Mouse (Mus musculus) heart, embryonic 12.5 days (tissue): ENCODE measurements at regions not wholly inside any gene's neighbourhood (a gene's known extent, or its start where the extent isn't known, plus 50 kb on each side); places are given as distances from the start of the nearest gene placed in this dataset.

Experiments used
- ATAC-seq: fragments of 200-750 bp; cut with Nextera tagmentation; 2 replicates; pipeline ENCODE4 v1.8.0; 2017; ENCODE audit warnings: moderate TSS enrichment, moderate library complexity; ENCODE audit not compliant: insufficient number of reproducible peaks, low FRiP score
- H3K27ac ChIP-seq: fragments of 300-500 bp; sonication (generic); 2 replicates; pipeline ENCODE4 v1.5.1; 2016; ENCODE audit warnings: mild to moderate bottlenecking, moderate library complexity; ENCODE audit not compliant: poor library complexity, severe bottlenecking
- H3K27me3 ChIP-seq: fragments of 300-500 bp; sonication (generic); replicated peaks from 2 replicates; pipeline ENCODE4 v1.6.1; 2016; ENCODE audit warnings: mild to moderate bottlenecking, moderate library complexity
- H3K36me3 ChIP-seq: fragments of 300-500 bp; sonication (generic); 2 replicates; pipeline ENCODE4 v1.6.1; 2016; ENCODE audit warnings: mild to moderate bottlenecking, moderate library complexity
- H3K4me1 ChIP-seq: fragments of 300-500 bp; sonication (generic); replicated peaks from 2 replicates; pipeline ENCODE4 v1.6.1; 2016; ENCODE audit warnings: mild to moderate bottlenecking
- H3K4me2 ChIP-seq: fragments of 300-500 bp; sonication (generic); 2 replicates; pipeline ENCODE4 v1.6.1; 2016; ENCODE audit warnings: mild to moderate bottlenecking, moderate library complexity
- H3K4me3 ChIP-seq: fragments of 300-500 bp; sonication (generic); 2 replicates; pipeline ENCODE4 v1.5.1; 2016; ENCODE audit warnings: mild to moderate bottlenecking
- H3K9ac ChIP-seq: fragments of 300-500 bp; sonication (generic); 2 replicates; pipeline ENCODE4 v1.6.1; 2016; ENCODE audit warnings: mild to moderate bottlenecking, moderate library complexity
- H3K9me3 ChIP-seq: fragments of 300-500 bp; sonication (generic); replicated peaks from 2 replicates; pipeline ENCODE4 v1.6.1; 2016; ENCODE audit warnings: mild to moderate bottlenecking, moderate library complexity
- WGBS: fragments of 180-500 bp; shearing (Covaris S2); methylation state at CpG from one replicate; pipeline ENCODE4 v1.1.7; 2016; 5-methylcytosine and 5-hydroxymethylcytosine counted together

GRCm38 (mm10) chr12:118529428-118530361 is 228.5 kb upstream of the Sp4 start:
- peak overlapping the region; percentile 74 for H3K4me2 ChIP-seq
- H3K9ac ChIP-seq = no peak overlapping the region
- H3K9me3 ChIP-seq = no peaks in the 10 kb centered on the region
- peaks cover 48% of the 10 kb centered on the region for H3K27me3 ChIP-seq
- H3K27ac ChIP-seq = no peak overlapping the region
- 4% methylated on average over 36 of the region's 36 CpGs for WGBS
- H3K36me3 ChIP-seq = no peaks in the 10 kb centered on the region
- no peak for ATAC-seq
- H3K4me3 ChIP-seq = peak overlapping the region; percentile 39
- peaks cover 12% of the 10 kb centered on the region for H3K4me1 ChIP-seq

GRCm38 (mm10) chr12:118521770-118522169 is 220.5 kb upstream of the Sp4 start:
- no peaks in the 10 kb centered on the region for H3K36me3 ChIP-seq
- ATAC-seq = no peak
- no peak overlapping the region for H3K4me2 ChIP-seq
- no peaks in the 10 kb centered on the region for H3K4me1 ChIP-seq
- H3K27ac ChIP-seq = no peak overlapping the region
- no peaks in the 10 kb centered on the region for H3K9me3 ChIP-seq
- 58% methylated on average over 2 of the region's 2 CpGs for WGBS
- no peak overlapping the region for H3K9ac ChIP-seq
- H3K4me3 ChIP-seq = no peak overlapping the region
- H3K27me3 ChIP-seq = peaks cover 18% of the 10 kb centered on the region

GRCm38 (mm10) chr12:118521329-118521728 is 220.1 kb upstream of the Sp4 start:
- WGBS = 70% methylated on average over 1 of the region's 1 CpGs
- Histone ChIP-seq H3K9ac (no peak overlapping the region), H3K4me3 (no peak overlapping the region), H3K36me3 (no peaks in the 10 kb centered on the region), H3K9me3 (no peaks in the 10 kb centered on the region), H3K27ac (no peak overlapping the region), H3K4me2 (no peak overlapping the region), H3K4me1 (no peaks in the 10 kb centered on the region), H3K27me3 (peaks cover 18% of the 10 kb centered on the region)
- no peak for ATAC-seq

- Histone ChIP-seq H3K36me3 (no peaks in the 10 kb centered on the region), H3K9me3 (no peaks in the 10 kb centered on the region), H3K9ac (no peak overlapping the region), H3K4me3 (no peak overlapping the region), H3K4me2 (no peak overlapping the region), H3K27ac (no peak overlapping the region), H3K27me3 (peaks cover 18% of the 10 kb centered on the region), H3K4me1 (no peaks in the 10 kb centered on the region)
- ATAC-seq = no peak
- WGBS = 39% methylated on average over 10 of the region's 10 CpGs
These were observed 218.6 kb upstream of the Sp4 start for GRCm38 (mm10) chr12:118519801-118520327.

GRCm38 (mm10) chr12:118510989-118511388 is 209.7 kb upstream of the Sp4 start:
- Histone ChIP-seq H3K9me3 (no peaks in the 10 kb centered on the region), H3K4me2 (no peak overlapping the region), H3K4me1 (no peaks in the 10 kb centered on the region), H3K9ac (no peak overlapping the region), H3K27me3 (peaks cover 16% of the 10 kb centered on the region), H3K36me3 (no peaks in the 10 kb centered on the region), H3K27ac (no peak overlapping the region), H3K4me3 (no peak overlapping the region)
- WGBS = 68% methylated on average over 4 of the region's 4 CpGs
- ATAC-seq = no peak

- no peak for ATAC-seq
- Histone ChIP-seq H3K4me2 (no peak overlapping the region), H3K9me3 (no peaks in the 10 kb centered on the region), H3K36me3 (no peaks in the 10 kb centered on the region), H3K4me1 (no peaks in the 10 kb centered on the region), H3K27me3 (peaks cover 16% of the 10 kb centered on the region), H3K4me3 (no peak overlapping the region), H3K27ac (no peak overlapping the region), H3K9ac (no peak overlapping the region)
- WGBS = 81% methylated on average over 8 of the region's 8 CpGs
These were observed 208.0 kb upstream of the Sp4 start for GRCm38 (mm10) chr12:118508972-118509917.

- Histone ChIP-seq H3K9me3 (no peaks in the 10 kb centered on the region), H3K4me3 (no peak overlapping the region), H3K27ac (no peak overlapping the region), H3K9ac (no peak overlapping the region), H3K4me1 (peaks cover 5% of the 10 kb centered on the region; the same call in 1 of the 2 replicates), H3K27me3 (no peaks in the 10 kb centered on the region), H3K4me2 (peak overlapping the region; percentile 17; the same call in 1 of the 2 replicates), H3K36me3 (no peaks in the 10 kb centered on the region)
- 15% methylated on average over 5 of the region's 5 CpGs for WGBS
- ATAC-seq = no peak
These were observed 199.2 kb upstream of the Sp4 start for GRCm38 (mm10) chr12:118500392-118500791.

GRCm38 (mm10) chr12:118488038-118488437 is 186.8 kb upstream of the Sp4 start:
- Histone ChIP-seq H3K9me3 (peaks cover 4% of the 10 kb centered on the region; the same call in 1 of the 2 replicates), H3K36me3 (no peaks in the 10 kb centered on the region), H3K4me3 (no peak overlapping the region), H3K27ac (no peak overlapping the region), H3K9ac (no peak overlapping the region), H3K27me3 (no peaks in the 10 kb centered on the region), H3K4me1 (no peaks in the 10 kb centered on the region; the same call in 1 of the 2 replicates), H3K4me2 (no peak overlapping the region)
- ATAC-seq = no peak
- WGBS = 74% methylated on average over 5 of the region's 5 CpGs

- no peaks in the 10 kb centered on the region for H3K36me3 ChIP-seq
- WGBS = 84% methylated on average over 6 of the region's 6 CpGs
- no peaks in the 10 kb centered on the region; the same call in 1 of the 2 replicates for H3K4me1 ChIP-seq
- no peak overlapping the region for H3K27ac ChIP-seq
- peaks cover 4% of the 10 kb centered on the region; the same call in 1 of the 2 replicates for H3K9me3 ChIP-seq
- no peak overlapping the region for H3K9ac ChIP-seq
- ATAC-seq = no peak
- no peak overlapping the region for H3K4me3 ChIP-seq
- no peak overlapping the region for H3K4me2 ChIP-seq
- H3K27me3 ChIP-seq = no peaks in the 10 kb centered on the region
These were observed 185.2 kb upstream of the Sp4 start for GRCm38 (mm10) chr12:118486434-118486833.

- Histone ChIP-seq H3K4me2 (no peak overlapping the region), H3K36me3 (no peaks in the 10 kb centered on the region), H3K9ac (no peak overlapping the region), H3K27me3 (no peaks in the 10 kb centered on the region), H3K4me3 (no peak overlapping the region), H3K27ac (no peak overlapping the region), H3K4me1 (no peaks in the 10 kb centered on the region), H3K9me3 (no peaks in the 10 kb centered on the region)
- WGBS = 44% methylated on average over 2 of the region's 2 CpGs
- ATAC-seq = no peak
These were observed 180.1 kb upstream of the Sp4 start for GRCm38 (mm10) chr12:118481347-118481746.

GRCm38 (mm10) chr12:118474732-118475131 is 173.5 kb upstream of the Sp4 start:
- no peak overlapping the region for H3K27ac ChIP-seq
- H3K4me2 ChIP-seq = no peak overlapping the region
- H3K9me3 ChIP-seq = no peaks in the 10 kb centered on the region
- 75% methylated on average over 3 of the region's 3 CpGs for WGBS
- H3K9ac ChIP-seq = no peak overlapping the region
- H3K4me3 ChIP-seq = no peak overlapping the region
- ATAC-seq = no peak
- H3K36me3 ChIP-seq = no peaks in the 10 kb centered on the region
- H3K4me1 ChIP-seq = no peaks in the 10 kb centered on the region
- no peaks in the 10 kb centered on the region for H3K27me3 ChIP-seq
